In the genomic region with DNA sequence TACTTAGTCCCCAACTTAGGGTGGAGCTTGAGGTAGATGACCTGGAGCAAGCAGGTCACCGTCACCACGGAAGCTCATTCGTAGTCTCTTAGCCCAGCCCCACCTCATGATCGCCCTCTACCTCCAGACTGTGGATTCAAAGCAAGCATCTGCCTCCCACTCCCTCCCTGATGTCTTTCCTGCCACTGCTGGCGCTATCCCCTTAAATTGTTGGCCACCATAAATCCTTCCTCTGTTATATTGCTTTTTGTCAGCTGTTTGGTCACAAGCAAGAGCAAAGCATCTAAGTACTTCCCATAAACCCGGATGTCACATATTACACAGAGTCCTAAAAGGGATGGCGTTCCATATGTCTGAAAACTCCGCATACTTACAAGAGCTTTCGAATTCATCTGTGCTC, we compare ENCODE assay signal across 28 mouse cellular contexts. TPM values are rescaled to one million over a fixed set of nuclear protein-coding genes. Genes with fewer than 3 reads are reported as not detected.
DNase-seq lines count a peak whose midpoint lies in the region; ATAC-seq and TF ChIP-seq lines count a peak whose summit lies in the region.
"Had no signal": no experiment of that assay in that cellular context is flagged by ENCODE, and none has a peak within 500 bp of the region (broad histone marks: within the 10 kb centered on the region; RNA-seq: fewer than 3 reads in every experiment).

No protein-coding gene starts in this region.

- no peaks in the 10 kb centered on the region for H3K4me1 ChIP-seq in intestine, postnatal 0 days (replicated peaks; ENCODE audit: control insufficient read depth, insufficient read depth, low read length)
- no peaks in the 10 kb centered on the region for H3K4me1 ChIP-seq in intestine, embryonic 15.5 days (replicated peaks)
- H3K4me1 ChIP-seq in liver, embryonic 14.5 days (replicated peaks; ENCODE audit: control insufficient read depth in 2 of 2, insufficient read depth in 2 of 2, low read length in 1 of 2), result no peaks in the 10 kb centered on the region
- H3K4me1 ChIP-seq in liver, embryonic 11.5 days (replicated peaks; ENCODE audit: control insufficient read depth, insufficient read depth, low read length), result no peaks in the 10 kb centered on the region
- H3K4me1 ChIP-seq in ES-E14 (ENCODE audit: control insufficient read depth in 2 of 2, insufficient read depth in 2 of 2, low read length in 2 of 2, poor library complexity in 1 of 2), result no peaks in the 10 kb centered on the region
- peaks cover 1% of the 10 kb centered on the region; the same call in 1 of the 2 replicates for H3K4me1 ChIP-seq in cortical plate, adult 2 months (ENCODE audit: control insufficient read depth, insufficient read depth, low read length)
- H3K4me1 ChIP-seq: embryonic facial prominence, embryonic 15.5 days; limb, embryonic 12.5 days; midbrain, embryonic 13.5 days; stomach, embryonic 15.5 days had no signal

- H3K4me3 ChIP-seq in intestine, postnatal 0 days (ENCODE audit: low read depth, low read length), result no peak overlapping the region
- no peak overlapping the region for H3K4me3 ChIP-seq in intestine, embryonic 15.5 days (replicated peaks)
- H3K4me3 ChIP-seq in liver, embryonic 14.5 days (ENCODE audit: insufficient read depth in 1 of 2, low read depth in 2 of 2, low read length in 2 of 2), result no peak overlapping the region
- H3K4me3 ChIP-seq in liver, embryonic 11.5 days (ENCODE audit: low read depth, low read length), result no peak overlapping the region
- H3K4me3 ChIP-seq in ES-E14 (ENCODE audit: insufficient read depth in 1 of 2, low read depth in 1 of 2, low read length in 2 of 2, poor library complexity in 1 of 2, severe bottlenecking in 1 of 2), result no peak overlapping the region
- no peak overlapping the region for H3K4me3 ChIP-seq in cortical plate, adult 2 months (ENCODE audit: insufficient read depth, low read length)
- H3K4me3 ChIP-seq: embryonic facial prominence, embryonic 10.5 days; embryonic facial prominence, embryonic 15.5 days; limb, embryonic 12.5 days; midbrain, embryonic 13.5 days; stomach, embryonic 15.5 days had no signal

- H3K27me3 ChIP-seq in intestine, postnatal 0 days (replicated peaks; ENCODE audit: control insufficient read depth, insufficient read depth, low read length), result no peaks in the 10 kb centered on the region
- H3K27me3 ChIP-seq in intestine, embryonic 15.5 days (replicated peaks), result no peaks in the 10 kb centered on the region
- no peaks in the 10 kb centered on the region for H3K27me3 ChIP-seq in liver, embryonic 14.5 days (ENCODE audit: control insufficient read depth, insufficient read depth, low read length)
- H3K27me3 ChIP-seq in liver, embryonic 11.5 days (replicated peaks; ENCODE audit: control insufficient read depth, insufficient read depth, low read length), result no peaks in the 10 kb centered on the region
- H3K27me3 ChIP-seq: embryonic facial prominence, embryonic 15.5 days; limb, embryonic 12.5 days; midbrain, embryonic 13.5 days; stomach, embryonic 15.5 days had no signal

- no peak for TF ChIP-seq EP300 in liver, embryonic 14.5 days (IDR thresholded peaks at IDR 0.05; ENCODE audit: low read depth)

- WGBS in intestine, postnatal 0 days, result 72% methylated on average over 9 of the region's 9 CpGs
- 67% methylated on average over 9 of the region's 9 CpGs for WGBS in intestine, embryonic 15.5 days
- WGBS in liver, embryonic 14.5 days (ENCODE audit: insufficient replicate concordance), result 74% methylated on average over 9 of the region's 9 CpGs
- 76% methylated on average over 9 of the region's 9 CpGs for WGBS in liver, embryonic 11.5 days

- in situ Hi-C loops in ES-E14 (cut with MboI; ENCODE audit: low sequenced_read_pairs in 2 of 2, unreplicated experiment in 2 of 2), result no loop called here

- no peak overlapping the region for H3K27ac ChIP-seq in intestine, postnatal 0 days (ENCODE audit: low read depth, low read length)
- no peak overlapping the region for H3K27ac ChIP-seq in intestine, embryonic 15.5 days
- H3K27ac ChIP-seq in liver, embryonic 14.5 days, result no peak overlapping the region
- no peak overlapping the region for H3K27ac ChIP-seq in liver, embryonic 11.5 days (ENCODE audit: low read depth, low read length)
- H3K27ac ChIP-seq in ES-E14 (ENCODE audit: insufficient read depth, low read depth, low read length, poor library complexity, severe bottlenecking), result no peak overlapping the region
- H3K27ac ChIP-seq in cortical plate, adult 2 months (ENCODE audit: insufficient read depth, low read length), result no peak overlapping the region
- H3K27ac ChIP-seq: embryonic facial prominence, embryonic 10.5 days; embryonic facial prominence, embryonic 15.5 days; hindbrain, postnatal 0 days; limb, embryonic 12.5 days; macrophage; midbrain, embryonic 13.5 days; stomach, embryonic 15.5 days had no signal

- no peak for TF ChIP-seq POLR2A in cortical plate, adult 2 months (IDR thresholded peaks at IDR 0.05; ENCODE audit: extremely low read depth, insufficient read depth, low read length)

- no peaks in the 10 kb centered on the region for H3K9me3 ChIP-seq in intestine, postnatal 0 days (ENCODE audit: control insufficient read depth)
- no peaks in the 10 kb centered on the region for H3K9me3 ChIP-seq in intestine, embryonic 15.5 days
- H3K9me3 ChIP-seq in liver, embryonic 14.5 days (ENCODE audit: control insufficient read depth, low read length), result no peaks in the 10 kb centered on the region
- H3K9me3 ChIP-seq in liver, embryonic 11.5 days (ENCODE audit: control insufficient read depth, low read length), result no peaks in the 10 kb centered on the region
- H3K9me3 ChIP-seq in ES-E14 (ENCODE audit: control insufficient read depth, insufficient read depth, low read depth, low read length), result no peaks in the 10 kb centered on the region
- H3K9me3 ChIP-seq: embryonic facial prominence, embryonic 10.5 days; embryonic facial prominence, embryonic 15.5 days; limb, embryonic 12.5 days; midbrain, embryonic 13.5 days; stomach, embryonic 15.5 days had no signal

- no peak for DNase-seq in liver, embryonic 14.5 days (ENCODE audit: low read depth in 3 of 3, low spot score in 3 of 3)
- no peak for DNase-seq in liver, embryonic 11.5 days (ENCODE audit: low spot score)
- DNase-seq in ES-E14 (ENCODE audit: low read depth, low spot score), result peak; percentile 20
- no peak for DNase-seq in cerebellum, adult 11-12 months
- DNase-seq: adrenal gland, adult 2 months; adrenal gland, postnatal 36 days; B cell, adult 2 months; cerebellum, adult 9-11 months; kidney, adult 9 months; lung, adult 2 months; lung, postnatal 10 days; retina, postnatal 1 day; right cerebral cortex, postnatal 25 days; thymus, postnatal 14 days had no signal

- H3K4me2 ChIP-seq in intestine, postnatal 0 days (replicated peaks; ENCODE audit: low read depth), result no peak overlapping the region
- no peak overlapping the region for H3K4me2 ChIP-seq in intestine, embryonic 15.5 days (replicated peaks)
- no peak overlapping the region for H3K4me2 ChIP-seq in liver, embryonic 14.5 days (ENCODE audit: low read depth)
- no peak overlapping the region for H3K4me2 ChIP-seq in liver, embryonic 11.5 days
- H3K4me2 ChIP-seq: embryonic facial prominence, embryonic 15.5 days; limb, embryonic 12.5 days; midbrain, embryonic 13.5 days; stomach, embryonic 15.5 days had no signal

- H3K36me3 ChIP-seq in intestine, postnatal 0 days (ENCODE audit: control insufficient read depth, insufficient read depth), result peaks cover 52% of the 10 kb centered on the region
- H3K36me3 ChIP-seq in intestine, embryonic 15.5 days, result peaks cover 3% of the 10 kb centered on the region; the same call in 1 of the 2 replicates
- H3K36me3 ChIP-seq in liver, embryonic 14.5 days (replicated peaks; ENCODE audit: control insufficient read depth, insufficient read depth, low read depth), result peaks cover 8% of the 10 kb centered on the region; the same call in 1 of the 2 replicates
- H3K36me3 ChIP-seq in liver, embryonic 11.5 days (ENCODE audit: control insufficient read depth, insufficient read depth, low read length), result peaks cover 2% of the 10 kb centered on the region
- peaks cover 26% of the 10 kb centered on the region for H3K36me3 ChIP-seq in ES-E14 (ENCODE audit: control insufficient read depth, insufficient read depth, low read length, poor library complexity, severe bottlenecking)
- H3K36me3 ChIP-seq: stomach, embryonic 15.5 days had no signal

- peak; percentile 18; the same call in 1 of the 2 replicates for TF ChIP-seq CTCF in intestine, postnatal 0 days (IDR thresholded peaks at IDR 0.05; ENCODE audit: low read depth)
- TF ChIP-seq CTCF in liver, embryonic 14.5 days (IDR thresholded peaks at IDR 0.05; ENCODE audit: low read depth), result peak; percentile 35
- 0 out of 2 replicates have a peak, but pooled peaks have one; percentile 1 for TF ChIP-seq CTCF in cortical plate, adult 2 months (IDR thresholded peaks at IDR 0.05; ENCODE audit: extremely low read depth, insufficient read depth, low read length)

- no peak for ATAC-seq in intestine, postnatal 0 days
- ATAC-seq in intestine, embryonic 15.5 days, result no peak
- ATAC-seq in liver, embryonic 14.5 days (ENCODE audit: insufficient read depth), result no peak
- ATAC-seq in liver, embryonic 11.5 days (replicated peaks; ENCODE audit: low FRiP score), result no peak
- ATAC-seq in erythroid progenitor cell, adult 5-6 weeks (replicated peaks; ENCODE audit: low FRiP score, poor library complexity, severe bottlenecking), result no peak
- ATAC-seq: activated CD4-positive, CD25-positive, alpha-beta regulatory T cell, adult 4 months; forebrain, embryonic 14.5 days; hindbrain, postnatal 0 days; intestine, embryonic 16.5 days; midbrain, embryonic 13.5 days had no signal

- no peak overlapping the region for H3K9ac ChIP-seq in intestine, postnatal 0 days (ENCODE audit: low read depth, low read length)
- no peak overlapping the region for H3K9ac ChIP-seq in intestine, embryonic 15.5 days
- H3K9ac ChIP-seq in liver, embryonic 14.5 days (replicated peaks), result no peak overlapping the region
- H3K9ac ChIP-seq in liver, embryonic 11.5 days (ENCODE audit: low read depth, low read length), result no peak overlapping the region
- no peak overlapping the region for H3K9ac ChIP-seq in ES-E14 (ENCODE audit: insufficient read depth, low read depth, low read length, poor library complexity, severe bottlenecking)
- H3K9ac ChIP-seq: embryonic facial prominence, embryonic 15.5 days; limb, embryonic 12.5 days; midbrain, embryonic 13.5 days; stomach, embryonic 15.5 days had no signal

TF ChIP-seq in ES-E14, 5 proteins besides CTCF, POLR2A, EP300 and RAD21 (continues in another document):
- TF ChIP-seq HCFC1 (IDR thresholded peaks at IDR 0.05; ENCODE audit: borderline replicate concordance, insufficient read depth, low read length), result no peak

RNA-seq across cellular contexts. Expression of a gene that starts 38.1 kb away (rescaled TPM):
- polyA plus RNA-seq in intestine, postnatal 0 days (2015; fragmentation: Nextera tagmentation; extraction: Ambion mirVana), result 20.4 and 20.9 TPM in 2 replicates
- polyA plus RNA-seq in intestine, embryonic 15.5 days (2015; fragmentation: Nextera tagmentation; extraction: Ambion mirVana), result 74.2 and 81.2 TPM in 2 replicates
- polyA plus RNA-seq in liver, embryonic 14.5 days (2012; rRNA removed), result 42.6 and 61.9 TPM in 2 replicates
- 104 and 113 TPM in 2 replicates for polyA plus RNA-seq in liver, embryonic 14.5 days (2014; fragmentation: Nextera tagmentation; extraction: Ambion mirVana)
- polyA plus RNA-seq in liver, embryonic 11.5 days (2014; fragmentation: Nextera tagmentation; extraction: Ambion mirVana), result 150 and 173 TPM in 2 replicates
- 95.7 and 113 TPM in 2 replicates for total RNA-seq in ES-E14 (2012; rRNA removed)
- 48.2 and 55.2 TPM in 2 replicates for polyA plus RNA-seq in cortical plate, adult 2 months (2012; rRNA removed)
- total RNA-seq in erythroid progenitor cell, adult 5-6 weeks (2015; ENCODE audit: low replicate concordance), result 91.5 and 120 TPM in 2 replicates
- 79.7 and 93.1 TPM in 2 replicates for total RNA-seq in erythroid progenitor cell, adult 5-6 weeks (2017; ENCODE audit: low replicate concordance)
